Mouse (Mus musculus) neural tube, embryonic 14.5 days (tissue): ENCODE results near the gene Fam181a. TPM values are rescaled to one million over a fixed set of nuclear protein-coding genes. Genes with fewer than 3 reads are reported as not detected.

ENCODE experiments used
- ATAC-seq: fragments of 200-750 bp; cut with Nextera tagmentation; 2 replicates; pipeline ENCODE4 v1.8.0; 2017; ENCODE audit warnings: low read depth, mild to moderate bottlenecking, moderate TSS enrichment, moderate library complexity
- H3K27ac ChIP-seq: fragments of 300-500 bp; sonication (generic); 2 replicates; pipeline ENCODE4 v1.5.1; 2014; ENCODE audit warnings: low read depth, mild to moderate bottlenecking, control low read depth, low read length, moderate library complexity, mixed read lengths
- H3K27me3 ChIP-seq: fragments of 300-500 bp; sonication (generic); 2 replicates; pipeline ENCODE4 v1.6.1; 2014; ENCODE audit warnings: low read length; ENCODE audit not compliant: control insufficient read depth, insufficient read depth
- H3K36me3 ChIP-seq: fragments of 300-500 bp; sonication (generic); 2 replicates; pipeline ENCODE4 v1.6.1; 2014; ENCODE audit warnings: low read length, mixed read lengths; ENCODE audit not compliant: control insufficient read depth, insufficient read depth
- H3K4me1 ChIP-seq: fragments of 300-500 bp; sonication (generic); 2 replicates; pipeline ENCODE4 v1.6.1; 2014; ENCODE audit warnings: low read length; ENCODE audit not compliant: control insufficient read depth, insufficient read depth
- H3K4me2 ChIP-seq: fragments of 300-500 bp; sonication (generic); 2 replicates; pipeline ENCODE4 v1.6.1; 2014; ENCODE audit warnings: mild to moderate bottlenecking, low read depth, low read length, control low read depth
- H3K4me3 ChIP-seq: fragments of 300-500 bp; sonication (generic); 2 replicates; pipeline ENCODE4 v1.5.1; 2014; ENCODE audit warnings: low read depth, low read length, control low read depth, mixed read lengths
- H3K9ac ChIP-seq: fragments of 300-500 bp; sonication (generic); replicated peaks from 2 replicates; pipeline ENCODE4 v1.6.1; 2014; ENCODE audit warnings: low read depth, mild to moderate bottlenecking, control low read depth, low read length, mixed read lengths
- H3K9me3 ChIP-seq: fragments of 300-500 bp; sonication (generic); 2 replicates; pipeline ENCODE4 v1.6.1; 2016; ENCODE audit warnings: low read length; ENCODE audit not compliant: control insufficient read depth
- WGBS: fragments of 180-500 bp; shearing (Covaris S2); extraction: QIAGEN DNeasy Blood & Tissue Kit; methylation state at CpG from one replicate; pipeline ENCODE4 v1.1.7; 2014; 5-methylcytosine and 5-hydroxymethylcytosine counted together
- polyA plus RNA-seq: library from polyadenylated mRNA; unstranded; fragments of >200 nt; fragmentation: Nextera tagmentation; extraction: Ambion mirVana; gene quantifications from 2 replicates; pipeline ENCODE4 v1.2.1, GENCODE M21; 2014

Gene Fam181a
- polyA plus RNA-seq, 1 experiment from 2014 or later = 10.6 TPM

- no peaks in the 10 kb centered on the region for H3K36me3 ChIP-seq
- 75% methylated on average over 6 of the region's 6 CpGs for WGBS
- no peak overlapping the region for H3K27ac ChIP-seq
- H3K9ac ChIP-seq = no peak overlapping the region
- no peaks in the 10 kb centered on the region for H3K4me1 ChIP-seq
- no peaks in the 10 kb centered on the region; the same call in 1 of the 2 replicates for H3K9me3 ChIP-seq
- no peak overlapping the region for H3K4me3 ChIP-seq
- ATAC-seq = no peak
- no peak overlapping the region for H3K4me2 ChIP-seq
- no peaks in the 10 kb centered on the region for H3K27me3 ChIP-seq
Measured at GRCm38 (mm10) chr12:103282936-103283335, 27.8 kb upstream of the Fam181a start.

GRCm38 (mm10) chr12:103283411-103283810 is 27.4 kb upstream of the Fam181a start:
- WGBS = 95% methylated on average over 3 of the region's 3 CpGs
- Histone ChIP-seq H3K27me3 (no peaks in the 10 kb centered on the region), H3K9me3 (no peaks in the 10 kb centered on the region), H3K27ac (no peak overlapping the region), H3K36me3 (no peaks in the 10 kb centered on the region), H3K4me2 (no peak overlapping the region), H3K4me1 (no peaks in the 10 kb centered on the region), H3K9ac (no peak overlapping the region), H3K4me3 (no peak overlapping the region)
- no peak for ATAC-seq

- Histone ChIP-seq H3K27ac (no peak overlapping the region), H3K27me3 (no peaks in the 10 kb centered on the region), H3K36me3 (no peaks in the 10 kb centered on the region), H3K9me3 (no peaks in the 10 kb centered on the region), H3K4me2 (no peak overlapping the region), H3K4me3 (no peak overlapping the region), H3K9ac (no peak overlapping the region), H3K4me1 (no peaks in the 10 kb centered on the region)
- ATAC-seq = no peak; the same call in 1 of the 2 replicates
- WGBS = 61% methylated on average over 4 of the region's 4 CpGs
Measured at GRCm38 (mm10) chr12:103287276-103287675, 23.5 kb upstream of the Fam181a start.

- no peak for ATAC-seq
- no peaks in the 10 kb centered on the region for H3K9me3 ChIP-seq
- WGBS = 87% methylated on average over 3 of the region's 3 CpGs
- H3K4me3 ChIP-seq = no peak overlapping the region
- H3K36me3 ChIP-seq = no peaks in the 10 kb centered on the region
- H3K27me3 ChIP-seq = no peaks in the 10 kb centered on the region
- H3K9ac ChIP-seq = no peak overlapping the region
- no peak overlapping the region for H3K4me2 ChIP-seq
- no peaks in the 10 kb centered on the region for H3K4me1 ChIP-seq
- no peak overlapping the region for H3K27ac ChIP-seq
Measured at GRCm38 (mm10) chr12:103292366-103292765, 18.4 kb upstream of the Fam181a start.

GRCm38 (mm10) chr12:103296292-103296691 is 14.5 kb upstream of the Fam181a start:
- Histone ChIP-seq H3K36me3 (no peaks in the 10 kb centered on the region), H3K4me3 (no peak overlapping the region), H3K27me3 (no peaks in the 10 kb centered on the region), H3K27ac (no peak overlapping the region), H3K9me3 (no peaks in the 10 kb centered on the region), H3K9ac (no peak overlapping the region), H3K4me1 (no peaks in the 10 kb centered on the region), H3K4me2 (no peak overlapping the region)
- 9% methylated on average over 4 of the region's 4 CpGs for WGBS
- no peak for ATAC-seq

- H3K4me2 ChIP-seq = no peak overlapping the region
- no peaks in the 10 kb centered on the region for H3K4me1 ChIP-seq
- no peak for ATAC-seq
- WGBS = 48% methylated on average over 9 of the region's 9 CpGs
- H3K9me3 ChIP-seq = no peaks in the 10 kb centered on the region
- no peaks in the 10 kb centered on the region for H3K27me3 ChIP-seq
- no peaks in the 10 kb centered on the region for H3K36me3 ChIP-seq
- H3K27ac ChIP-seq = no peak overlapping the region
- no peak overlapping the region for H3K9ac ChIP-seq
- H3K4me3 ChIP-seq = no peak overlapping the region
Measured at GRCm38 (mm10) chr12:103300493-103300892, 10.3 kb upstream of the Fam181a start.

- Histone ChIP-seq H3K4me2 (no peak overlapping the region), H3K27me3 (no peaks in the 10 kb centered on the region), H3K9ac (no peak overlapping the region), H3K27ac (no peak overlapping the region), H3K9me3 (no peaks in the 10 kb centered on the region), H3K4me3 (no peak overlapping the region), H3K36me3 (no peaks in the 10 kb centered on the region), H3K4me1 (no peaks in the 10 kb centered on the region)
- WGBS = 57% methylated on average over 2 of the region's 2 CpGs
- no peak for ATAC-seq
Measured at GRCm38 (mm10) chr12:103301645-103302044, 9.1 kb upstream of the Fam181a start.

GRCm38 (mm10) chr12:103302960-103303359 is 7.8 kb upstream of the Fam181a start:
- Histone ChIP-seq H3K9ac (no peak overlapping the region), H3K27ac (no peak overlapping the region), H3K4me3 (no peak overlapping the region), H3K9me3 (no peaks in the 10 kb centered on the region), H3K4me2 (no peak overlapping the region), H3K36me3 (no peaks in the 10 kb centered on the region), H3K27me3 (no peaks in the 10 kb centered on the region), H3K4me1 (no peaks in the 10 kb centered on the region)
- no peak for ATAC-seq
- WGBS = 96% methylated on average over 1 of the region's 1 CpGs

GRCm38 (mm10) chr12:103306224-103306623 is 4.6 kb upstream of the Fam181a start:
- Histone ChIP-seq H3K9me3 (no peaks in the 10 kb centered on the region), H3K4me2 (no peak overlapping the region), H3K9ac (no peak overlapping the region), H3K4me1 (no peaks in the 10 kb centered on the region), H3K27me3 (no peaks in the 10 kb centered on the region), H3K36me3 (no peaks in the 10 kb centered on the region), H3K4me3 (no peak overlapping the region), H3K27ac (no peak overlapping the region)
- ATAC-seq = peak; percentile 73; the same call in 1 of the 2 replicates
- 43% methylated on average over 2 of the region's 2 CpGs for WGBS

GRCm38 (mm10) chr12:103306720-103307119 is 4.1 kb upstream of the Fam181a start:
- no peaks in the 10 kb centered on the region for H3K4me1 ChIP-seq
- H3K27ac ChIP-seq = no peak overlapping the region
- no peak overlapping the region for H3K9ac ChIP-seq
- no peak overlapping the region for H3K4me2 ChIP-seq
- no peaks in the 10 kb centered on the region for H3K36me3 ChIP-seq
- ATAC-seq = no peak
- H3K4me3 ChIP-seq = no peak overlapping the region
- no peaks in the 10 kb centered on the region for H3K9me3 ChIP-seq
- 28% methylated on average over 3 of the region's 3 CpGs for WGBS
- no peaks in the 10 kb centered on the region for H3K27me3 ChIP-seq
